Mouse (Mus musculus) cerebellum, adult 2 months (tissue): Measurements from ENCODE around the gene Col4a2.

Source experiments
- CTCF ChIP-seq: fragments of 200-500 bp; IDR thresholded peaks from 2 replicates; pipeline ENCODE4 v1.5.1; 2011; ENCODE audit warnings: low read depth, mild to moderate bottlenecking, control low read depth, low read length, moderate library complexity, borderline replicate concordance; ENCODE audit not compliant: insufficient read depth
- POLR2A ChIP-seq: fragments of 200-500 bp; IDR thresholded peaks from 2 replicates; pipeline ENCODE4 v1.6.1; 2011; ENCODE audit warnings: low read length, control low read depth, borderline replicate concordance; ENCODE audit not compliant: insufficient read depth

DNA sequence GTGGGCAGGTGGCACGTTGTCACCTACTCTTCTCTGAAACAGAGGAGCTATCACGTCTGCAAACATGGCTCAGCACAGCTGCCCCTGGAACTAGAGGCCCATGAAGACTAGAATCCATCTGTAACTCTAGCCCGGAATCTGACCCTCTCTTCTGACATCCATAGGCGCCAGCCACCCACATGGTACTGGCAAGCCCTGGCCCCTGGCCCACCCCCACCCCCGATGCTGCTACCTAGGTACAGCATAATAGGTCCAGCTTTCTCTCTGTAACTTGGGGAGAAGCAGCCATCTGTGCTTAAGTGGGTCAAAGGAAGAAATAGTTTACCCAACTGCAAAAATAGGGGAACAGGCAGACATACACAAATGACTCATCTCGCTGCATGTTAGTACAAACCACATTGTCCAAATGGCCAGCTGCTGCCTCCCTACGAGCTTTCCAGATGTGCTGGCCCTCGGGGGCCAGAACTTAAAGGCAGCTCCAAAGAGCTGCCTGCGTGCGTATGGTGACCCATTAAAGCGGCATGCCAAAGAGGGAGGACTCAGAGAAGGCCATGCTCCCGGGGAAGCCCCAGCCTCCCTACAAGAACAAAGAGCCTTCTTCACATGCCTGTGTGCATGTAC, 99.0 kb downstream of the Col4a2 start:
- TF ChIP-seq POLR2A = no peak
- no peak for TF ChIP-seq CTCF
